Mouse (Mus musculus): Measurements from ENCODE around the gene Rufy3.

Gene Rufy3

DNA sequence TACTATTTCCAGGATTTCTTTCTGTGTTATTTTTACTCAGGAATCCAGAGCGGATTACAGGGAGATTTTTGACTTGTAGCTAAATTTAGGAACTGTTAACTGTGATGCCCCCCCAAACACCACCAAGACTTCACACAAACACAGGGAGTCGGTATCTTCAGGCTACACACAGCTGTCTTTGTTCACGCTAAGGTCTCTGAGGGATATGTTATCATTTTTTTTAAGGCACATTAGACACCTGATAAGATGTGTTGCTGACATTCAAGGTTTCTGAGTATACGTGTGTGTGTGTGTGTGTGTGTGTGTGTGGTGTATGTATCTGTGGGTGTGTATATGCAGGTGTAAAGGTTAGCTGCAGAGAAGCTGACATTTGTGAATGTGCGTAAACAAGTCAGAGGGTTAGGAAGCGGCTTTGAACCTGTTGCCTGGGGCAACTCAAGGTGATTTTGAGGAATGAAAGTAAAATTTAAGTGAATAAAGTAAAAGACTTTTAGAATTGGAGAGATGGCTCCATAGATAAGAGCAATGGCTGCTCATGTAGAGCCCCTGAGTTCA, 121.0 kb downstream of the Rufy3 start:
- no peak for DNase-seq (ENCODE audit: low spot score)

DNA sequence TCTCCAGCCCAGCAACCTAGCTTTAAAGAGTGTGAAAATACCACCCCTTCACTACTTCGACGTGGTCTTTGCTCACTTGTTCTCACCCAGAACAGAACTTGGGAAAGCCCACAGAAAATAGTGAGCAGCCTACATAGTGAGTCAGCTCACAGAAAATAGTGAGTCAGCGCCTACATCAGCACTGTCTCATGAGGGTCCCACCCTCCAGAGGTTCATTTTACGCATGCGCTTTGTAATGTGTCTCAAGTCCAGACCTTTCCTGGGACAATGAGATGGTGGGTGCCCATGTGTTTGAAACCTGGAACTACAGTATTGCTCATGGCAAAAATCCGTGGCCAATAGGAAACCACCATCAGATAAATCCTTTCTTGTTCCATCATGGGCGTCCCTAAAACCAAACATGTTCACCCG, 123.2 kb downstream of the Rufy3 start:
- DNase-seq (ENCODE audit: low spot score) = no peak

DNA sequence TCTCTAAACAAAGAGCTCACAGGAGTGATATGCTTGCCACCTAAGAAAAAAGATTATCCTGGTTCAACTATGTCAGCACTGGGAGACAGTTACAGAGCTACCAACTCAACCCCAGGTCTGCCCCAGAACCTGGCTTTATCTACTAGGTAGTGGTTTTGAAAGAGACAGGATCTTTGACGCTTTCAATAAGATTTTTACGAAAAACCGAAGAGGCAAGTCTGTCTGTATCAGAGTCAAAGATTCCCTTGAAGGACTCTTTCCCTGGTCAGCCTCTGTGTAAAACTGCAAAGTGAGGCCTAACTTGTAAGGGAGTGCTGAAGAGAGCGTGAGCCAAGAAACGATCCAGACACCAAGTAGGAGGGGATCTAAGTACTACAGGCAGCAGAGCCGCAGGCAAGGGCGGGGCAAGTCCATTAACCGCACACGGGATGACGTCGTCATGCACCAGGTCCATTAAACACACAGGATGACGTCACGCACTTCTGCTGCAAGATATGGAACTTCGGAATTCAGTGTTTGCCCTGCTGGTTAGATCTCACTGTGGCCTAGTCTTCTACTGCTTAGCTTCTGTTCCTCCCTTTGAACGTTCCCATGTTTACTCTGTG, 123.8 kb downstream of the Rufy3 start:
- no peak for DNase-seq (ENCODE audit: low spot score)

DNA sequence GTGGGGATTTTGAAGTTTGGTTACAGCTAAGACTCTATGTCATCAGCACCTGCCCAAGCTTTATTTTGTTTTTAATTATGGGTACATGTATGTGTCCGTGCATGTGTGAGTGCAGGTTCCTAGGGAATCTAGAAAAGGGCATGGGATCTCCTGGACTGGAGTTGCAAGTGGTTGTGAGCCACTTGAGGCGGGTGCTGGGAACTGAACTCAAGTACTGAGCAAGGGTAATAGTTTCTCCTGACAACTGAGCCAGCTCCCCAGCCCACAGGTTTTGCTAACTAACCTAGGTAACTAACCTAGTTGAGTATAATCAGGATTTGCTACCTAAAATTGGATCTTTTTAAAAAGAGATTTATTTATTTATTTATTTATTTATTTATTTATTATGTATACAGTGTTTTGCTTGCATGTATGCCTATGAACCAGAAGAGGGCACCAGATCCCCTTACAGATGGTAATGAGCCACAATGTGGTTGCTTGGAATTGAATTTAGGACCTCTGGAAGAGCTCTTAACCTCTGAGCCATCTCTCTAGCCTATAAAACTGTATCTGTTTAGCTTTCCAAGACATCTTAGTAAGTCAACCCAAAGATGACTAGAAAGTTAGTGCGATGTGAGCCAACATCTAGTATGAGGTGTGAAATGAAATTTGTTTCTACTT, 124.6 kb downstream of the Rufy3 start:
- no peak for DNase-seq (ENCODE audit: low spot score)

DNA sequence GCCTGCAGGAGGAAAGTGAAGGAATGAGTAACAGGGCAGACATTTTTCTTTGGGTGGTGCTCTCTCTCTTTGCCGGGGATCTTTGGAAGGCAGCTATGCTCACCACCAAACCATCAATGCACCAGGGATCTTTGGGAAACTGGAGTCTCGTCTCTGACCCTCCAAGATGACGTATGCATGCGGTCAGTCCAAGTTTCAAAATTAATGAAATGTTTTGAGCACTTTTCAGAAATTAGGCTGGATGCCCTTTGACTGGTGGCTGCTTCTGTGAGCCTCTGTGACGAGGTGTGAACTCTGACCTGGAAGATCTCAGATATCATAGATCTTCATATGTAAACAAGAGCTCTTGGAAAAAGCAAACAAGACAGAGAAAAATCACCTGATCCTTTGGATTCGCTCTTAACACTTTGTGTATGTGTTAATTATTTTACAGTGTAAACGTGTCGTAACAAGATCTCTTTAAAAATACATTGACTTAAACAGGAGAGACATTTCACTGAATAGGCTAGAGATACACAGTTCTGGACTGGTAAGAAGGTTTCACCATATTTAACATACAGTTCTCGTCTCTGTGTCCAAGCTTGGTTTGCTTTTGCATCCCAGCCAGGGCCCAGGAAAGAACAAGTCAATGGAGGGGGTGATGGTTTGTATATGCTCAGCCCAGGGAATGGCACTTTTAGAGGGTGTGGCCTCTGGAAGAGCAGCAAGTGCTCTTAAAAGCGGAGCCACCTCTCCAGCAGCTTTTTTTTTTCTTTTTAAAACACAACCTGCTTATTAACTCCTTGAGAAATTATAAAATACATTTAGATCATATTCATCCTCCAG, 126.1 kb downstream of the Rufy3 start:
- DNase-seq (ENCODE audit: low spot score) = no peak

DNA sequence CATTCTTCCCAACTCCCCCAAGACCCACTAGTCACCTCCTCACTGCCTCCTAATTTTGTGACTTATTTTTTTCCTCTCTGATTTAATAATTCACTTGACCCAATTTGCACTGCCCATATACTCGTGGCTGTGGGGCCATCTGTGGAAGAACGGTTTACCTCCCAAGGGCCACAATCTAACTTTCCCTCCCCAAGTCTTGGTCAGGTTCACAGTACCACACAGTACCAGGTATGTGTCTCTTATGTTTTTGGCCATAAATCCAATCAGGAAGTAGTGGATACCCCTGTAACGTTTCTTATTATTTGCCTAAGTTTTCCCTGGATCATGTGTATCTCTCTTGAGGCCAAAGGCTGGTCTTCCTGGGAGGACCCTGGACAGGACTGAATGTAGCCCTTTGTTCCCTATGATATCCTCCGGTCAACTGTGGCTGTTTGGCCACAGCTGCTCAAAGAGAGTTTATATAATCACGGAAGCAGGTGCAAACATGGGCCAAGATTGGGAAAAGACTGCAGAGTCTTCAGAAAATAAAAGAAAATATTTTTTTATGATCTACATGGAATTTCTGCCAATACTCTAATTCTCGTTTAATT, 126.8 kb downstream of the Rufy3 start:
- no peak for DNase-seq (ENCODE audit: low spot score)

DNA sequence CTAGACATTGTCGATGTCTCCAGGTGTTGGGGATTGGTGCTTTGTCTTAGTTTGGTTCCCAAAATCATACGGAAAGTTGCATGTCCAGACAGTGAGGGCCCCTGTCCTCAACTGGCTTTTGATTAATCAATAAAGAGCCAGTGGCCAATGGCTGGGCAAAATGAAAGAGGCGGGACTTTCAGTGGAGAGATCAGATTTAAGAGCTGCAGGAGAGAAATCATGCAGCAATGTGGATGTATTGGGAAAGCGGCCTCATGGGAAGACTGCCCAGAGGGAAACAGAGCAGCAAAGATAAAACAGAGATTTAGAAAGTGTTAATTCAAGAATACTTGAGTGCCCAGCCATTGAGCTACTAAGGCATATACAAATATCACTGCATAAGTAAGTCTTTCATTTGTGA, 127.7 kb downstream of the Rufy3 start:
- DNase-seq (ENCODE audit: low spot score) = no peak

DNA sequence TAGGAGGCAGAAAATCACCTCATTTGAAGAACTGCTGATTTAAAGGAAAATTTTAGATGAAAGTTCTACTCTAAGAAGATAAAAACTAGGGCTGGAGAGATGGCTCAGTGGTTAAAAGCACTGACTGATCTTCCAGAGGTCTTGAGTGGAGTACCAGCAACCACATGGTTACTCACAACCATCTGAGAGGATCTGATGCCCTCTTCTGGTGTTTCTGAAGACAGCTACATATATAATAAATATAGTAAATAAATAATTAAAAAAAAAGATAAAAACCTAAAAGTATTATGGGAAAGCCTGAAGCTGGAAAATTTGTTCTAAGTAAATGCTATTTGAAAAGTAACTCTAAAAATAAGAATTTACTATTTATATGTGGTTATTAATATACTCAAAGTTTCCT, 128.2 kb downstream of the Rufy3 start:
- DNase-seq (ENCODE audit: low spot score) = no peak

DNA sequence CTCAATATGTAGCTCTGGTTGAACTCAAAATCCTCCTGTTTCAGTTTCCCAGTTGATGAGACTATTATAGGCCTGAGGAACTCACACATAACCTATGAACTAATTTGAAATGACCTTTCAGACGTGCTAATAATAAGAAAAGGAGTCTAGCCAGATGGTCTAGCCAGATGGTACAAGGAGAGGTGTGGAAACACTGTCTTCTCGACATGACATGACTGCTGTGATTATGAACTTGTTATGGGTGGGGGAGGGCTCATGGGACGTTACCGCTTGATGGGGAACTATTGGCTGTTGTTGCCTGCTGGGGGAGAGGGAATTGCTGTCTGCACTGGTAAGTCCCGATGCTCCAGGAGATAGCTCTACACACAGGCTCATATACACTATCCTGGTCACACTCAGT, 132.5 kb downstream of the Rufy3 start:
- DNase-seq (ENCODE audit: low spot score) = no peak

DNA sequence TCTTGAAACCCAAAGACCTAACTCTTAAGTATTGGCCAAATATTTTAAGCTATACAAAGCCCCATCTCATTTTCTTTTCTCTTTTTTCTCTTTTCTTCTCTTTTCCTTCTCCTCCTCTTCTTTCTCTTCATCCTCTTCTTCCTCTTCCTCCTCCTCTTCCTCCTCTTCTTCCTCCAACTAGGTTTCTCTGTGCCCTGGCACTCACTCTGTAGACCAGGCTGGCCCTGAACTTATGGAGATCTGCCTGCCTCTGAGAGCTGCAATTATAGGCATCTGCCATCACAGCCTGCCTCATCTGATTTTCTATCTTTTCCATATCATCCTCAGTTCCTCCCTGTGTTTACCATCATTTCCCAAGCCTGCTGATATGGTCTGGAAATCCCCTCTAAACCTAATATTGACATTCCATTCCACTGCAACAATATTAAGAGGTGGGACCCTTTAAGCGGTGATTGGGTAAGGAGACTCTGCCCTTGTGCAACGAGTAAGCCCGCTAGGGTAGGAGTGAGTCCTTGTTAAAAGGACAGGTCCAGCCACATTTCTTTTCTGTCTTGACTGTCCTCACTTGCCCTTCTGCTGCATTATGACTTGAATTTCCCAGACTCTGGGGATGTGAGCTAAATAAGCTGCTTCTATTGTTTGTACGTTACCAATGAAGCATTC, 134.5 kb downstream of the Rufy3 start:
- DNase-seq (ENCODE audit: low spot score) = no peak
